Mouse (Mus musculus) spleen, adult 2 months (tissue): ENCODE results near the gene Farsa.

Source experiments
- CTCF ChIP-seq: fragments of 200-500 bp; IDR thresholded peaks from 2 replicates; pipeline ENCODE4 v1.5.1; 2011; ENCODE audit warnings: mild to moderate bottlenecking, inconsistent platforms; ENCODE audit not compliant: insufficient read depth, insufficient read length, insufficient replicate concordance; ENCODE audit errors: extremely low read depth
- POLR2A ChIP-seq: fragments of 200-500 bp; IDR thresholded peaks from 2 replicates; pipeline ENCODE4 v1.6.1; 2011; ENCODE audit warnings: low read depth, low read length, inconsistent platforms

- TF ChIP-seq POLR2A (no peak), CTCF (no peak)
These were observed 8.9 kb upstream of the Farsa start for GRCm38 (mm10) chr8:84847684-84848435.
